Mouse (Mus musculus) right cerebral cortex, postnatal 14 days (tissue): ENCODE results near the gene Lmna.

ENCODE experiments used
- DNase-seq: peaks from one replicate; pipeline ENCODE4 v3.0.0; 2022

The Lmna gene

GRCm38 (mm10) chr3:88440500-88441381 is 69.0 kb downstream of the Lmna start:
- peak; percentile 49 for DNase-seq

GRCm38 (mm10) chr3:88439582-88439981 is 70.2 kb downstream of the Lmna start:
- DNase-seq: no peak

GRCm38 (mm10) chr3:88437454-88437853 is 72.3 kb downstream of the Lmna start:
- no peak for DNase-seq

DNA sequence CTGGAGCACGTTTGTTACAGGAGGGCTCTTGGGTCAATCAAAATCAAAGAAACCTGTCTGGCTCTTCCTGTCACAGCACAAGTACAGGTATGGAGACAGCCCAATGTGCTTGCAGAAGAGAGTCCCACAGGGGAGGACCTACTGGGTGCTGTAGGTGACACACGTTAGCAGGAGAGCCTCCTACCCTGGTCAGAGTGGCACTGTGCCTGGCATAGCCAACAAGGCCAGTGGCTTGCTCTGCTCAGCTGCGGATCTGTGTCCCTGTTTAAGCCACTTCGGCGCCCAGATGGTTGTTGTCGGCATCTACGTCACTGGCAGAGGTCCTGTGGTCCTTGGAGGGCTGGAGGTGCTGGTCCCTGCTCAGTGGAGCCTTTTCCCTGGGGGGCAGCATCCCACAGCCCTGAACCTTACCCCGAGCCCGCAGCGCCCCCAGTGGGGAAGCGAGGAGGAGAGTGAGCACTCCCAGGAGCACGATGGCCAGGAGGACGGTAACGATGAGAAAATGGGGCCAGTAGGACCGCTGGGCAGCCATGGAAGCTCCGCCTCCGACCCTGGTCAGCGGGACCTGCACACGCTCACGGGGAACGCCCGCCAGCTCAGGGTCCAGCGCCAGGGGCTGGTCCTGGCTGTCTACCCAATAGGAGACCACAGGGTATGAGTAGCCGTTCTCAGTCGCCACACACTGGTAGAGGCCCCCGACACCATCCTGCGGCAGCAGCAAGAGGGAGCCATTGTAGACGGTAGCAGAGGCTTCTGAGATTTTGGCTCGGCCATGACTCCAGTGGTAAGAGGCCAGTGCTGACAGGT is 73.2 kb downstream of the Lmna start:
- peak; percentile 55 for DNase-seq

DNA sequence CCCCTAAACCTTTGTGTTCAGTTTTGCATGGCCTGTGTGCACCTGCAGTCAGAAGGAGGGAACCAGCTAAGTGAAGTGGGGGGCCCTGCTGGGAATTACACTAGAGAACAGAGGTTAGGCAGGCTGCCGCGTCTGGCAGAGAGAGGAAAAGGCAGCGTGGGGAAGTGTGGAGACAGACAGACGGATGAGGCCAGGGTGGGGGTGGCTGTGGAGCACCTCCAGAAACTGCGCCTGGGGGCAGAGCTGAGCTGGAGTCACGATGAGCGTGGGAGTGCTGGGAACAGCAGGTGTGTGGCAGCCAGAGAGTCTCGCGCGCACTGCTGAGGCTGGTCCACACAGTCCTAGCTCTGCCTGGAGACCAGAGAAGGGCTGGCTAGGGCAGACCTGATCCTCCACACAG is 74.2 kb downstream of the Lmna start:
- peak; percentile 77 for DNase-seq
